Comparison of ENCODE assay signal across 18 mouse cellular contexts in the genomic region with DNA sequence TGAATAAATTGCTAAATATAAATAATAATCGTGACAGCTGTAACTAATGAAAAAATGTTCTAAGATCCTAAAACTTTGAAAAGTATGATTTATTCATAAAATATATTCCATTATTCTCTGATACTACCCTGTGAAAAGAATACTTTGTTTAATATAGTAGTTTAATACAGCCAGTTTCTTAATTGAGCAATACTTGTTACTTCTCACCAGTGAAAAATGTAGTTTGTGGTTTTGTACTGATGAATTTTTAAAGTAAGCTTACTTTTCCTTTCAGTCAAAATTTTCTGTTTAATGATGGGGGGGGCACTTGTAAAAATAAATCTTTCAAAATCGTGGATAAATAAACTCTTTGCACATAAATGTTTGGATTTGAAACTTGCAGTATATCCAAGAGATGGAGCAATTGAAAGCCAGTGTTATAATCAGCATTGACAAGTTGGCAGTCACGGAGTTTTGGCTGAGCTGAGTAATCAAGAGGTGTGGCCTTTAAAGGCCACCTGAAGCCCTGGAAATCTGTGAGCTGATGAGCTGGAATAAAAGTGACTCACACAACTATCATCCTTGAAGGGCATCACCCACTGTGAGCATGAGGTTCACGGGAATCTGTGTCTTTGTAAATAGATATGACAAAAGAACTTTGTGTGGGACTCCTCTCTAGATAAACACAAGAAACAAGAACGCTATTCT. TPM values are rescaled to one million over a fixed set of nuclear protein-coding genes. Genes with fewer than 3 reads are reported as not detected.
A peak's percentile ranks its signal among the peaks of the same experiment; 100 is the strongest.
DNase-seq lines count a peak whose midpoint lies in the region; TF ChIP-seq lines count a peak whose summit lies in the region.
"Had no signal": no experiment of that assay in that cellular context is flagged by ENCODE, and none has a peak within 500 bp of the region (broad histone marks: within the 10 kb centered on the region; RNA-seq: fewer than 3 reads in every experiment).

No protein-coding gene starts in this region.

- DNase-seq in cerebellum, postnatal 10 days = peak; percentile 6 to 10
- DNase-seq in cerebellum, adult 11-12 months = no peak
- peak; percentile 24 for DNase-seq in adrenal gland, postnatal 14 days
- DNase-seq in kidney, adult 9 months = no peak
- DNase-seq in right cerebral cortex, postnatal 4 days = no peak
- DNase-seq: cerebellum, adult 9-10 months; gastrocnemius, postnatal 36 days; heart, postnatal 36 days; kidney, adult 18-20 months; liver; liver, postnatal 0 days had no signal

- no peaks in the 10 kb centered on the region for H3K27me3 ChIP-seq in C2C12 (ENCODE audit: control insufficient read depth, insufficient read depth, insufficient read length)
- no peaks in the 10 kb centered on the region for H3K27me3 ChIP-seq in myocyte (ENCODE audit: control insufficient read depth, insufficient read depth, insufficient read length)
- H3K27me3 ChIP-seq: heart, embryonic 15.5 days had no signal

- no peak overlapping the region for H3K4me3 ChIP-seq in C2C12 (ENCODE audit: insufficient read depth, poor library complexity, severe bottlenecking)
- H3K4me3 ChIP-seq in myocyte = no peak overlapping the region
- H3K4me3 ChIP-seq: embryonic facial prominence, embryonic 10.5 days; heart, embryonic 15.5 days; limb, embryonic 10.5 days had no signal

- no peaks in the 10 kb centered on the region for H3K79me3 ChIP-seq in C2C12 (ENCODE audit: low read depth)

- no peak for TF ChIP-seq CTCF in C2C12 (IDR thresholded peaks at IDR 0.05; ENCODE audit: control insufficient read depth, insufficient read depth, insufficient read length)

- H3K36me3 ChIP-seq in C2C12 (ENCODE audit: control insufficient read depth, insufficient read depth) (no peaks in the 10 kb centered on the region), myocyte (ENCODE audit: control insufficient read depth, insufficient read depth) (no peaks in the 10 kb centered on the region)
- H3K36me3 ChIP-seq: embryonic facial prominence, embryonic 10.5 days; heart, embryonic 15.5 days; limb, embryonic 10.5 days had no signal

- peak overlapping the region; percentile 39 for H3K4me2 ChIP-seq in myocyte (ENCODE audit: low read depth)
- H3K4me2 ChIP-seq: heart, embryonic 15.5 days; hindbrain, embryonic 14.5 days; midbrain, embryonic 11.5 days had no signal

- TF ChIP-seq POLR2A in myocyte (IDR thresholded peaks at IDR 0.05; ENCODE audit: insufficient read length, low read depth) = no peak

- H3ac ChIP-seq in C2C12 (ENCODE audit: control insufficient read depth, insufficient read length, low read depth) = no peak overlapping the region
- no peak overlapping the region for H3ac ChIP-seq in myocyte (ENCODE audit: control insufficient read depth, insufficient read length)

- H3K79me2 ChIP-seq in C2C12 (ENCODE audit: control insufficient read depth, insufficient read depth) (no peaks in the 10 kb centered on the region), myocyte (ENCODE audit: control insufficient read depth, insufficient read depth) (no peaks in the 10 kb centered on the region)

TF ChIP-seq in C2C12, 6 proteins besides CTCF, POLR2A, EP300 and RAD21:
- TF ChIP-seq USF1 (IDR thresholded peaks at IDR 0.05; ENCODE audit: low read depth) = no peak
- peak; percentile 70 for TF ChIP-seq MAX (IDR thresholded peaks at IDR 0.05)
- TF ChIP-seq CEBPB (IDR thresholded peaks at IDR 0.05; ENCODE audit: low read depth) = peak; percentile 86
- no peak for TF ChIP-seq MYOG (IDR thresholded peaks at IDR 0.05; ENCODE audit: control insufficient read depth, extremely low read depth, insufficient read length)

TF ChIP-seq in myocyte, 11 proteins besides CTCF, POLR2A, EP300 and RAD21:
- TF ChIP-seq MYOG (IDR thresholded peaks at IDR 0.05; ENCODE audit: control insufficient read depth in 1 of 3, insufficient read depth in 1 of 3, insufficient read length in 2 of 3, low read depth in 2 of 3) (no peak), CEBPB (IDR thresholded peaks at IDR 0.05; ENCODE audit: insufficient read depth, poor library complexity, severe bottlenecking) (peak; percentile 65)

RNA-seq across cellular contexts. Expression of gene Ppp3ca, which starts 29.2 kb away (rescaled TPM):
- polyA plus RNA-seq in C2C12 (2012; fragmentation: generic; extraction: Trizol) (9.7 TPM), myocyte (2012; fragmentation: generic; extraction: Trizol) (34.0 TPM)
- 46.9 and 56.3 TPM in 2 replicates for total RNA-seq in adrenal gland, postnatal 14 days (2021)

Comparison
In these comparisons a context has a peak if more than half of its experiments do, and no peak if none do; other contexts are left out.
1. DNase-seq: peak in cerebellum, postnatal 10 days (2 of 2) and adrenal gland, postnatal 14 days (single experiment); none in cerebellum, adult 11-12 months (single experiment), kidney, adult 9 months (single experiment) and right cerebral cortex, postnatal 4 days (single experiment).